Mouse (Mus musculus) myocyte (in vitro differentiated cells): Measurements from ENCODE around the gene Ccdc159. TPM values are rescaled to one million over a fixed set of nuclear protein-coding genes. Genes with fewer than 3 reads are reported as not detected.

Experiments
- H3K27me3 ChIP-seq: one replicate; pipeline ENCODE4 v1.6.1; 2011; ENCODE audit not compliant: control insufficient read depth, insufficient read depth, insufficient read length
- H3K36me3 ChIP-seq: one replicate; pipeline ENCODE4 v1.6.1; 2011; ENCODE audit not compliant: control insufficient read depth, insufficient read depth
- H3K4me2 ChIP-seq: one replicate; pipeline ENCODE4 v1.6.1; 2011; ENCODE audit warnings: low read depth, control low read depth
- H3K4me3 ChIP-seq: one replicate; pipeline ENCODE4 v1.5.1; 2011; ENCODE audit warnings: mild to moderate bottlenecking, control low read depth, moderate library complexity
- H3K79me2 ChIP-seq: one replicate; pipeline ENCODE4 v1.6.1; 2011; ENCODE audit not compliant: control insufficient read depth, insufficient read depth
- H3ac ChIP-seq: one replicate; pipeline ENCODE4 v1.6.1; 2011; ENCODE audit not compliant: control insufficient read depth, insufficient read length
- CEBPB ChIP-seq: IDR thresholded peaks from 2 replicates; pipeline ENCODE4 v1.6.1; 2011; ENCODE audit warnings: mild to moderate bottlenecking, moderate library complexity; ENCODE audit not compliant: poor library complexity, insufficient read depth, severe bottlenecking
- E2F4 ChIP-seq: IDR thresholded peaks from one replicate; pipeline ENCODE4 v1.6.1; 2011; ENCODE audit warnings: mild to moderate bottlenecking, control low read depth, moderate library complexity; ENCODE audit not compliant: insufficient read depth
- MAX ChIP-seq: IDR thresholded peaks from one replicate; pipeline ENCODE4 v1.6.1; 2011; ENCODE audit warnings: low read depth, mild to moderate bottlenecking, control low read depth
- MYOD1 ChIP-seq, 3 experiments: IDR thresholded peaks; one replicate each; pipeline ENCODE4 v1.6.1; 2011; ENCODE audit warnings: control low read depth in 2 of 3, low read depth in 2 of 3, mild to moderate bottlenecking in 2 of 3, moderate library complexity in 1 of 3; ENCODE audit not compliant: insufficient read length in 2 of 3, control insufficient read depth in 1 of 3
- MYOG ChIP-seq, 3 experiments: IDR thresholded peaks; one replicate each; pipeline ENCODE4 v1.6.1; 2011; ENCODE audit warnings: control low read depth in 2 of 3, low read depth in 2 of 3, mild to moderate bottlenecking in 2 of 3; ENCODE audit not compliant: insufficient read length in 2 of 3, control insufficient read depth in 1 of 3, insufficient read depth in 1 of 3
- POLR2A ChIP-seq: IDR thresholded peaks from one replicate; pipeline ENCODE4 v1.6.1; 2011; ENCODE audit warnings: low read depth, mild to moderate bottlenecking, control low read depth, moderate library complexity; ENCODE audit not compliant: insufficient read length
- POLR2AphosphoS2 ChIP-seq: IDR thresholded peaks from one replicate; pipeline ENCODE4 v1.6.1; 2011; ENCODE audit warnings: low read depth, control low read depth; ENCODE audit not compliant: insufficient read length
- REST ChIP-seq: IDR thresholded peaks from one replicate; pipeline ENCODE4 v1.6.1; 2011; ENCODE audit warnings: mild to moderate bottlenecking, control low read depth, moderate library complexity; ENCODE audit not compliant: insufficient read depth, insufficient read length
- SRF ChIP-seq: IDR thresholded peaks from one replicate; pipeline ENCODE4 v1.6.1; 2011; ENCODE audit warnings: low read depth; ENCODE audit not compliant: control insufficient read depth, insufficient read length
- TCF12 ChIP-seq: IDR thresholded peaks from one replicate; pipeline ENCODE4 v1.6.1; 2011; ENCODE audit warnings: mild to moderate bottlenecking, control low read depth; ENCODE audit not compliant: poor library complexity, insufficient read depth, severe bottlenecking
- TCF3 ChIP-seq: IDR thresholded peaks from one replicate; pipeline ENCODE4 v1.6.1; 2011; ENCODE audit warnings: low read depth, control low read depth; ENCODE audit not compliant: insufficient read length
- USF1 ChIP-seq: IDR thresholded peaks from one replicate; pipeline ENCODE4 v1.6.1; 2011; ENCODE audit warnings: low read depth, mild to moderate bottlenecking, control low read depth, moderate library complexity
- polyA plus RNA-seq: library from polyadenylated mRNA; unstranded; fragments of >200 nt; fragmentation: generic; extraction: Trizol; gene quantifications from one replicate; pipeline ENCODE4 v1.2.1, GENCODE M21; 2012; ENCODE audit warnings: missing spikeins

Gene Ccdc159
- polyA plus RNA-seq, 1 experiment: 2.5 TPM

DNA sequence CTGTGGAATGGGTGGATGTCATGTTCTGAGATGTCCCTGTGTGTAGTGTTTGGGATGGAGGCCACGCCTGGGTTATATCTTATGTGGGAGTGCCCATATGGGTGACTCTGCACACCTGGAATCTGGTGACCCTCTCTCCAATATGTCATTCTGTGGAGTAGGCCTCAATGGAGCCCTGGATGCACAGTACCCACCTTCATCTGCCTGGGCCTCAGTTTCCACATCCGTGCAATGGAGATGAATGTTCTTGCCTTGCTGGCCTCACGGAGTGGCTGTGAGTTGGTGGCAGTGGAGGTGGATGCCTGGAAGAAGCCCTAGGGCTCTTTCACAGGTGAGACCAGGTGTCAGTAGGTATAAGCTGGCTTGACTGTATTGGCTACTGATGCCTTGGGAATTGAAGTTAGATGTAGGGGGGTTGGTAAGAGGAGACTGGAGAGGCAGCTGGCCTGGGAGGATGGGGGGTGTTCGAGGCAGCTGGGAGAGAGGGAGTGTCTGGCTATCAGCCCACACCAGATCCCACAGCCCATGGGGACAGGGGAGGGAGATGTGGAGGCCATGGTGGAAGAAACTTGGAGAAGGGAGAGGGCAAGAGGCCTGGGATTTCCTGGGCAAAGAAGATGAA lies 11.1 kb downstream of the Ccdc159 start:
- TF ChIP-seq POLR2A (no peak), REST (no peak), TCF12 (no peak), E2F4 (no peak), POLR2AphosphoS2 (no peak), USF1 (no peak), TCF3 (no peak), MYOG (IDR thresholded peaks at IDR 0.05; ENCODE audit: control insufficient read depth in 1 of 3, insufficient read depth in 1 of 3, insufficient read length in 2 of 3, low read depth in 2 of 3) (peak in 1 of 3 experiments; percentile 21), SRF (no peak), MAX (no peak), MYOD1 (IDR thresholded peaks at IDR 0.05; ENCODE audit: control insufficient read depth in 1 of 3, insufficient read length in 2 of 3, low read depth in 2 of 3) (peak in 1 of 3 experiments; percentile 16)
- no peak overlapping the region for H3ac ChIP-seq

DNA sequence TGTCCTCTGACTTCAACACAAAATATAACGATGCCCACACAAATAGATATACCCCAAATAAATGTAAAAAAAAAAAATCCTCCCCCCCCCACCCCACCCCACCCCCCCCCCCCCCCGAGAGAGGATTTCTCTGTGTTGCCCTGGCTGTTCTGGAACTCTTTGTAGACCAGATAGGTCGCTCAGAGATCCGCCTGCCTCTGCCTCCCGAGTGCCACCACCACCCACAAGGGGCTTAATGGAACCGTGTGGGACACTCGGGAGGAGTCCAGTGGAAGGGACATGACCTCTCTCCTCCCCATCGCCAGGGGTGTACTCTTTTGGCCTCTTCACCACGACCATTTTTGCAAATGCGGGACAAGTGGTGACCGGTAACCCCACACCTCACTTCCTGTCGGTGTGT lies 15.8 kb downstream of the Ccdc159 start:
- Histone ChIP-seq H3K27me3 (no peaks in the 10 kb centered on the region), H3ac (no peak overlapping the region), H3K4me3 (no peak overlapping the region), H3K36me3 (no peaks in the 10 kb centered on the region), H3K79me2 (no peaks in the 10 kb centered on the region), H3K4me2 (no peak overlapping the region)
- TF ChIP-seq USF1 (no peak), TCF3 (no peak), E2F4 (no peak), REST (no peak), CEBPB (no peak), TCF12 (no peak), MYOD1 (IDR thresholded peaks at IDR 0.05; ENCODE audit: control insufficient read depth in 1 of 3, insufficient read length in 2 of 3, low read depth in 2 of 3) (no peak), MYOG (IDR thresholded peaks at IDR 0.05; ENCODE audit: control insufficient read depth in 1 of 3, insufficient read depth in 1 of 3, insufficient read length in 2 of 3, low read depth in 2 of 3) (no peak), POLR2A (no peak), MAX (no peak), SRF (no peak), POLR2AphosphoS2 (no peak)

More for the DNA sequence above, 11.1 kb downstream of the Ccdc159 start:
- Histone ChIP-seq H3K27me3 (no peaks in the 10 kb centered on the region), H3K4me2 (no peak overlapping the region), H3K79me2 (peaks cover 3% of the 10 kb centered on the region), H3K36me3 (no peaks in the 10 kb centered on the region), H3K4me3 (no peak overlapping the region)

DNA sequence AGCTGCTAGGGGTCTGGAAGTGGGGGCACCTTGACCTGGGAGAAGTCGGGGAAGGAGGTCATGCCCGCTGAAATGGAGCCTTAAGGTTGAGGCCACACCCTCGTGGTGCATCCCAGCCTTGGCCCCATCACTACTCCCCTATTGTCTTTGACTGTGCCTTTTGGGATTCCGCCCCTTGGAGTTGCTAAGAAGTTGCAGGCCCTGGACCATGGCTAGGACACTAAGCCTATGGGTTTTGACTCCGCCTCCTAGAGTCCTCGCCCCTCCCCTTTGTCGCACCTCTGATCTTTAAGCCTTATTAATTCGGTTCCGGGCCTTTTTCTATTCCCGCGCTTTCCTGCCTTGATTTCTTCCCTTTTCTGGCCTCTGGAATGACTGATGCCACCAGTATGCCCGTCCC lies 16.4 kb downstream of the Ccdc159 start:
- H3K4me3 ChIP-seq: no peak overlapping the region
- H3K4me2 ChIP-seq: no peak overlapping the region
- no peaks in the 10 kb centered on the region for H3K36me3 ChIP-seq
- TF ChIP-seq TCF12: no peak
- TF ChIP-seq E2F4: no peak
- no peak for TF ChIP-seq POLR2AphosphoS2
- TF ChIP-seq POLR2A: no peak
- TF ChIP-seq REST: no peak
- no peak for TF ChIP-seq SRF
- no peak for TF ChIP-seq TCF3
- TF ChIP-seq MYOD1 (IDR thresholded peaks at IDR 0.05; ENCODE audit: control insufficient read depth in 1 of 3, insufficient read length in 2 of 3, low read depth in 2 of 3): no peak
- no peak for TF ChIP-seq MAX
- no peak for TF ChIP-seq USF1
- TF ChIP-seq CEBPB: no peak
- TF ChIP-seq MYOG (IDR thresholded peaks at IDR 0.05; ENCODE audit: control insufficient read depth in 1 of 3, insufficient read depth in 1 of 3, insufficient read length in 2 of 3, low read depth in 2 of 3): no peak
- no peak overlapping the region for H3ac ChIP-seq
- H3K79me2 ChIP-seq: no peaks in the 10 kb centered on the region
- H3K27me3 ChIP-seq: no peaks in the 10 kb centered on the region

DNA sequence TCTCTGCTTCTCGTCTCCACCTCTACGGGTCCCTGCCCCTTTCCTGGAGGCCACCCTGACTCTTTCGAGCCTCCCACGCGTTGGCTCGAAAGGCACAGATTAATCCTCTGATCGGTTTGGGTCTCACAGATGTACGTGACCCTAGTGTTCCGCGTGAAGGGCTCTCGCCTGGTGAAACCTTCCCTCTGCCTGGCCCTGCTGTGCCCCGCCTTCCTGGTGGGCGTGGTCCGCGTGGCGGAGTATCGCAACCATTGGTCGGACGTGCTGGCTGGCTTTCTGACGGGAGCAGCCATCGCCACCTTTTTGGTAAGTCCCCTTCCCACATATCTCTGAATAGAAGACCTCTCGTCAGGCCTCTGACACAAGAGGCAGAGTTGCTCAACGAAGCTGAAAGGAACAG lies 17.0 kb downstream of the Ccdc159 start:
- H3K4me3 ChIP-seq: no peak overlapping the region
- H3ac ChIP-seq: no peak overlapping the region
- H3K4me2 ChIP-seq: no peak overlapping the region
- no peaks in the 10 kb centered on the region for H3K27me3 ChIP-seq
- TF ChIP-seq POLR2AphosphoS2: peak; percentile 14
- no peak for TF ChIP-seq MYOD1 (IDR thresholded peaks at IDR 0.05; ENCODE audit: control insufficient read depth in 1 of 3, insufficient read length in 2 of 3, low read depth in 2 of 3)
- no peak for TF ChIP-seq CEBPB
- TF ChIP-seq USF1: no peak
- TF ChIP-seq E2F4: no peak
- H3K36me3 ChIP-seq: no peaks in the 10 kb centered on the region
- H3K79me2 ChIP-seq: no peaks in the 10 kb centered on the region
